Mouse (Mus musculus) kidney, postnatal 0 days (tissue): ENCODE measurements around the gene Tnfsf9. TPM values are rescaled to one million over a fixed set of nuclear protein-coding genes. Genes with fewer than 3 reads are reported as not detected.
"Not testable (repeated sequence)": the region's sequence is repeated elsewhere in the genome, so short reads cannot be mapped to it uniquely, and the experiment has no call there.

Experiments
- ATAC-seq: fragments of 200-750 bp; cut with Nextera tagmentation; replicated peaks from 2 replicates; pipeline ENCODE4 v1.8.0; 2017; ENCODE audit warnings: low read depth, moderate number of reproducible peaks, moderate TSS enrichment, moderate library complexity; ENCODE audit not compliant: low FRiP score
- DNase-seq: peaks from one replicate; pipeline ENCODE4 v3.0.0-alpha.2; 2016; ENCODE audit warnings: low spot score
- H3K27ac ChIP-seq: fragments of 300-500 bp; sonication (generic); 2 replicates; pipeline ENCODE4 v1.5.1; 2014; ENCODE audit warnings: mild to moderate bottlenecking
- H3K27me3 ChIP-seq: fragments of 300-500 bp; sonication (generic); 2 replicates; pipeline ENCODE4 v1.6.1; 2014; ENCODE audit warnings: low read length, mixed read lengths; ENCODE audit not compliant: insufficient read depth
- H3K36me3 ChIP-seq: fragments of 300-500 bp; sonication (generic); 2 replicates; pipeline ENCODE4 v1.6.1; 2014; ENCODE audit warnings: low read length, mixed read lengths; ENCODE audit not compliant: insufficient read depth
- H3K4me1 ChIP-seq: fragments of 300-500 bp; sonication (generic); replicated peaks from 2 replicates; pipeline ENCODE4 v1.6.1; 2014; ENCODE audit warnings: antibody characterized with exemption, low read length, mixed read lengths; ENCODE audit not compliant: insufficient read depth
- H3K4me2 ChIP-seq: fragments of 300-500 bp; sonication (generic); 2 replicates; pipeline ENCODE4 v1.6.1; 2014; ENCODE audit warnings: mild to moderate bottlenecking, low read length, moderate library complexity, mixed read lengths
- H3K4me3 ChIP-seq: fragments of 300-500 bp; sonication (generic); replicated peaks from 2 replicates; pipeline ENCODE4 v1.5.1; 2014; ENCODE audit warnings: low read depth, low read length
- H3K9ac ChIP-seq: fragments of 300-500 bp; sonication (generic); 2 replicates; pipeline ENCODE4 v1.6.1; 2014; ENCODE audit warnings: low read depth, low read length
- H3K9me3 ChIP-seq: fragments of 300-500 bp; sonication (generic); replicated peaks from 2 replicates; pipeline ENCODE4 v1.6.1; 2016; ENCODE audit warnings: low read length, inconsistent platforms, mixed read lengths
- CTCF ChIP-seq: IDR thresholded peaks from 2 replicates; pipeline ENCODE4 v1.5.1; 2016; ENCODE audit warnings: antibody characterized with exemption, low read depth, mild to moderate bottlenecking, moderate library complexity
- WGBS: fragments of 180-500 bp; shearing (Covaris S2); extraction: QIAGEN DNeasy Blood & Tissue Kit; methylation state at CpG from one replicate; pipeline ENCODE4 v1.1.7; 2014; 5-methylcytosine and 5-hydroxymethylcytosine counted together
- polyA plus RNA-seq: library from polyadenylated mRNA; unstranded; fragments of >200 nt; fragmentation: Nextera tagmentation; extraction: Ambion mirVana; gene quantifications from 2 replicates; pipeline ENCODE4 v1.2.1, GENCODE M21; 2015

The Tnfsf9 gene
- polyA plus RNA-seq, 1 experiment from 2014 or later = 6.1 TPM

GRCm38 (mm10) chr17:57125853-57126622 lies 20.9 kb downstream of the Tnfsf9 start:
- H3K27me3 ChIP-seq = no peaks in the 10 kb centered on the region
- H3K9me3 ChIP-seq = no peaks in the 10 kb centered on the region
- H3K4me2 ChIP-seq = no peak overlapping the region
- no peak for TF ChIP-seq CTCF
- no peak overlapping the region for H3K4me3 ChIP-seq
- ATAC-seq (no peak), DNase-seq (no peak)
- no peaks in the 10 kb centered on the region for H3K4me1 ChIP-seq
- no peak overlapping the region for H3K9ac ChIP-seq
- H3K36me3 ChIP-seq = no peaks in the 10 kb centered on the region
- H3K27ac ChIP-seq = no peak overlapping the region
- 55% methylated on average over 3 of the region's 3 CpGs for WGBS

- no peak for ATAC-seq
- 68% methylated on average over 1 of the region's 1 CpGs for WGBS
- no peak for TF ChIP-seq CTCF
These were observed 26.7 kb downstream of the Tnfsf9 start for GRCm38 (mm10) chr17:57131793-57132192.

GRCm38 (mm10) chr17:57134021-57134420 lies 28.9 kb downstream of the Tnfsf9 start:
- H3K36me3 ChIP-seq, H3K27ac ChIP-seq, H3K27me3 ChIP-seq, DNase-seq, H3K9ac ChIP-seq, H3K4me1 ChIP-seq, H3K4me3 ChIP-seq, H3K4me2 ChIP-seq, H3K9me3 ChIP-seq, ATAC-seq: not testable (repeated sequence)
- 12% methylated on average over 3 of the region's 3 CpGs for WGBS

More at GRCm38 (mm10) chr17:57131793-57132192, 26.7 kb downstream of the Tnfsf9 start:
- Histone ChIP-seq H3K27me3 (no peaks in the 10 kb centered on the region), H3K4me2 (no peak overlapping the region), H3K27ac (no peak overlapping the region), H3K36me3 (no peaks in the 10 kb centered on the region), H3K4me1 (no peaks in the 10 kb centered on the region), H3K4me3 (no peak overlapping the region), H3K9ac (no peak overlapping the region), H3K9me3 (no peaks in the 10 kb centered on the region)
- no peak for DNase-seq

GRCm38 (mm10) chr17:57134693-57135092 lies 29.6 kb downstream of the Tnfsf9 start:
- Histone ChIP-seq H3K27ac (no peak overlapping the region), H3K4me1 (no peaks in the 10 kb centered on the region), H3K27me3 (no peaks in the 10 kb centered on the region), H3K9me3 (no peaks in the 10 kb centered on the region), H3K36me3 (no peaks in the 10 kb centered on the region), H3K4me3 (no peak overlapping the region), H3K4me2 (no peak overlapping the region), H3K9ac (no peak overlapping the region)
- DNase-seq = no peak
- no peak for ATAC-seq
- no peak for TF ChIP-seq CTCF
- WGBS = 85% methylated on average over 2 of the region's 2 CpGs

- no peaks in the 10 kb centered on the region for H3K4me1 ChIP-seq
- WGBS = 82% methylated on average over 3 of the region's 3 CpGs
These were observed 30.5 kb downstream of the Tnfsf9 start for GRCm38 (mm10) chr17:57135635-57136034.

GRCm38 (mm10) chr17:57138676-57139075 lies 33.6 kb downstream of the Tnfsf9 start:
- no peak overlapping the region for H3K4me3 ChIP-seq
- no peak for TF ChIP-seq CTCF
- no peak overlapping the region for H3K27ac ChIP-seq
- ATAC-seq (no peak), DNase-seq (no peak)
- no peaks in the 10 kb centered on the region for H3K27me3 ChIP-seq
- H3K36me3 ChIP-seq = no peaks in the 10 kb centered on the region
- H3K9ac ChIP-seq = no peak overlapping the region
- no peaks in the 10 kb centered on the region for H3K4me1 ChIP-seq
- H3K9me3 ChIP-seq = no peaks in the 10 kb centered on the region
- WGBS = 90% methylated on average over 4 of the region's 4 CpGs
- no peak overlapping the region for H3K4me2 ChIP-seq

More at GRCm38 (mm10) chr17:57135635-57136034, 30.5 kb downstream of the Tnfsf9 start:
- no peak for TF ChIP-seq CTCF
- H3K36me3 ChIP-seq = no peaks in the 10 kb centered on the region
- no peak overlapping the region for H3K27ac ChIP-seq
- DNase-seq = no peak
- H3K27me3 ChIP-seq = no peaks in the 10 kb centered on the region
- no peak overlapping the region for H3K4me3 ChIP-seq
- no peaks in the 10 kb centered on the region for H3K9me3 ChIP-seq
- H3K9ac ChIP-seq = no peak overlapping the region
- ATAC-seq = no peak
- no peak overlapping the region for H3K4me2 ChIP-seq
